Mouse (Mus musculus): ENCODE measurements at regions not wholly inside any gene's neighbourhood (a gene's known extent, or its start where the extent isn't known, plus 50 kb on each side); places are given as distances from the start of the nearest gene placed in this dataset.
"Not testable (repeated sequence)": the region's sequence is repeated elsewhere in the genome, so short reads cannot be mapped to it uniquely, and the experiment has no call there.

- not testable (repeated sequence) for H3K4me1 ChIP-seq; H3K27ac ChIP-seq; H3K36me3 ChIP-seq; H3K27me3 ChIP-seq; ATAC-seq (ENCODE audit: insufficient number of reproducible peaks, insufficient read depth, low FRiP score, low TSS enrichment); H3K9me3 ChIP-seq
- WGBS, result 3% methylated on average over 37 of the region's 53 CpGs
- H3K4me2 ChIP-seq (replicated peaks), result peak overlapping the region; percentile 24; the same call in 1 of the 2 replicates
- peak overlapping the region; percentile 40; the same call in 1 of the 2 replicates for H3K9ac ChIP-seq
- H3K4me3 ChIP-seq, result peak overlapping the region; percentile 43
Measured at GRCm38 (mm10) chr12:19387706-19388105, 566.6 kb upstream of the Gm21863 start.

Measured in embryonic facial prominence, embryonic 12.5 days (tissue).